25 mouse cellular contexts compared by ENCODE assay signal in the genomic region with DNA sequence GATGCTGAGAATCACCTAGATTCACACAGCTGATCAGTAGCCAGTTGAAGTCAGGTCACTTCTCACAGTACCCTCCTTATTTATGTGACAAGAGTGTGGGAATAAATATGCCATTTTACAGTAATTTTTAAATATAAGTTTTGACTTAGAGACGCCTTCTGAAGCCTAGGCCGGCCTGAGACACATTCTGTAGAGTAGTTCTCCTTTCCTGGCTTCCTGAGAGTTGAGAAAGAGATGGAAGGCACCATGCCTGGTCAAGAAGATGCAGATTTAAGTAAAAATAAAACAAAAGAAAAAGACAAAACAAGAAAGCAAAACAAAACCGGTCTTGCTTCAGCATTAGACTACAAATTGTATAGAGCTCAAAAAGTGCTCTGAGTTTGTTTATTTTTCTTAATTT. TPM values are rescaled to one million over a fixed set of nuclear protein-coding genes. Genes with fewer than 3 reads are reported as not detected.
DNase-seq lines count a peak whose midpoint lies in the region; ATAC-seq and TF ChIP-seq lines count a peak whose summit lies in the region.
"Had no signal": no experiment of that assay in that cellular context is flagged by ENCODE, and none has a peak within 500 bp of the region (broad histone marks: within the 10 kb centered on the region; RNA-seq: fewer than 3 reads in every experiment).

No protein-coding gene starts in this region.

- DNase-seq in layer of hippocampus, adult 2 months (ENCODE audit: low spot score in 2 of 2) = no peak
- no peak for DNase-seq in layer of hippocampus, postnatal 10 days (ENCODE audit: low spot score in 2 of 2)
- no peak for DNase-seq in lung, adult 18-20 months
- no peak for DNase-seq in midbrain, embryonic 14.5 days
- DNase-seq in MN1 (ENCODE audit: low spot score) = no peak
- DNase-seq: adrenal gland, postnatal 14 days; cerebellum, adult 18-20 months; cerebellum, postnatal 14 days; kidney, adult 9 months; kidney, postnatal 10 days; layer of hippocampus, adult 9-11 months; liver; thymus, adult 2 months; thymus, postnatal 4 days had no signal

- H3K4me3 ChIP-seq in layer of hippocampus, adult 2 months = no peak overlapping the region
- H3K4me3 ChIP-seq in lung, embryonic 16.5 days (ENCODE audit: low read length) = no peak overlapping the region
- H3K4me3 ChIP-seq in midbrain, embryonic 14.5 days (replicated peaks; ENCODE audit: low read depth, low read length) = no peak overlapping the region
- H3K4me3 ChIP-seq: erythroblast, embryonic 14.5 days; heart, embryonic 10.5 days; heart, embryonic 15.5 days; hindbrain, embryonic 12.5 days; intestine, embryonic 15.5 days; neural tube, embryonic 13.5 days had no signal

- 73% methylated on average over 3 of the region's 3 CpGs for WGBS in lung, embryonic 16.5 days
- WGBS in midbrain, embryonic 14.5 days = 95% methylated on average over 3 of the region's 3 CpGs

- H3K4me2 ChIP-seq in lung, embryonic 16.5 days (ENCODE audit: low read depth, low read length) = no peak overlapping the region; the same call in 1 of the 2 replicates
- no peak overlapping the region for H3K4me2 ChIP-seq in midbrain, embryonic 14.5 days (ENCODE audit: low read length)
- H3K4me2 ChIP-seq: heart, embryonic 15.5 days; hindbrain, embryonic 12.5 days; intestine, embryonic 15.5 days; midbrain, embryonic 11.5 days; neural tube, embryonic 13.5 days had no signal

- H3K36me3 ChIP-seq in lung, embryonic 16.5 days (ENCODE audit: control insufficient read depth, insufficient read depth, low read length) = no peaks in the 10 kb centered on the region
- no peaks in the 10 kb centered on the region for H3K36me3 ChIP-seq in midbrain, embryonic 14.5 days (ENCODE audit: control insufficient read depth, insufficient read depth, low read length)
- H3K36me3 ChIP-seq: heart, embryonic 10.5 days; heart, embryonic 15.5 days; hindbrain, embryonic 12.5 days; intestine, embryonic 15.5 days; neural tube, embryonic 13.5 days had no signal

- no peaks in the 10 kb centered on the region for H3K27me3 ChIP-seq in lung, embryonic 16.5 days (ENCODE audit: control insufficient read depth, insufficient read depth, low read depth, low read length)
- H3K27me3 ChIP-seq in midbrain, embryonic 14.5 days (ENCODE audit: control insufficient read depth, insufficient read depth, low read length) = no peaks in the 10 kb centered on the region
- H3K27me3 ChIP-seq: heart, embryonic 15.5 days; hindbrain, embryonic 12.5 days; intestine, embryonic 15.5 days; neural tube, embryonic 13.5 days had no signal

- no peak overlapping the region for H3K9ac ChIP-seq in lung, embryonic 16.5 days (ENCODE audit: low read length)
- no peak overlapping the region for H3K9ac ChIP-seq in midbrain, embryonic 14.5 days (replicated peaks; ENCODE audit: low read length)
- H3K9ac ChIP-seq: heart, embryonic 15.5 days; hindbrain, embryonic 12.5 days; intestine, embryonic 15.5 days; neural tube, embryonic 13.5 days had no signal

- H3K27ac ChIP-seq in layer of hippocampus, adult 2 months = peak overlapping the region; percentile 19; the same call in 1 of the 2 replicates
- H3K27ac ChIP-seq in lung, embryonic 16.5 days (ENCODE audit: low read length) = peak overlapping the region; percentile 22; the same call in 1 of the 2 replicates
- no peak overlapping the region for H3K27ac ChIP-seq in midbrain, embryonic 14.5 days (replicated peaks; ENCODE audit: low read depth, low read length)
- H3K27ac ChIP-seq: heart, embryonic 10.5 days; heart, embryonic 15.5 days; hindbrain, embryonic 12.5 days; hindbrain, postnatal 0 days; intestine, embryonic 15.5 days; neural tube, embryonic 13.5 days had no signal

- H3K9me3 ChIP-seq in lung, embryonic 16.5 days (ENCODE audit: control insufficient read depth, low read length) = no peaks in the 10 kb centered on the region
- H3K9me3 ChIP-seq in midbrain, embryonic 14.5 days (ENCODE audit: control insufficient read depth, low read length) = no peaks in the 10 kb centered on the region
- H3K9me3 ChIP-seq: heart, embryonic 10.5 days; heart, embryonic 15.5 days; hindbrain, embryonic 12.5 days; intestine, embryonic 15.5 days; neural tube, embryonic 13.5 days had no signal

- no peak for ATAC-seq in lung, embryonic 16.5 days (ENCODE audit: low read depth)
- peak; percentile 60; the same call in 1 of the 2 replicates for ATAC-seq in megakaryocyte, adult 5-6 weeks (ENCODE audit: poor library complexity, severe bottlenecking)
- ATAC-seq in midbrain, embryonic 14.5 days (ENCODE audit: low FRiP score, low TSS enrichment) = no peak
- ATAC-seq: forebrain, embryonic 16.5 days; hindbrain, postnatal 0 days; intestine, embryonic 15.5 days had no signal

- peaks cover 31% of the 10 kb centered on the region for H3K4me1 ChIP-seq in lung, embryonic 16.5 days (replicated peaks; ENCODE audit: control insufficient read depth, insufficient read depth, low read length)
- no peaks in the 10 kb centered on the region for H3K4me1 ChIP-seq in midbrain, embryonic 14.5 days (ENCODE audit: control insufficient read depth, insufficient read depth, low read length)

- no peak for TF ChIP-seq CTCF in layer of hippocampus, adult 2 months (conservative IDR thresholded peaks at IDR 0.05)

RNA-seq across cellular contexts. Expression of gene Mbnl1, which starts 38.6 kb away (rescaled TPM):
- total RNA-seq in layer of hippocampus, adult 2 months (2021) = 100 to 1,000 TPM; 121 to 127 TPM
- 100 to 1,000 TPM in 1 of 2 experiments, 10 to 100 TPM in 1; 81.9 to 108 TPM for total RNA-seq in layer of hippocampus, postnatal 10 days (2021)
- polyA plus RNA-seq in lung, embryonic 16.5 days (2015; fragmentation: Nextera tagmentation; extraction: Ambion mirVana) = 180 and 188 TPM in 2 replicates
- total RNA-seq in megakaryocyte, adult 5-6 weeks (2015) = 716 and 772 TPM in 2 replicates
- 1,073 and 1,122 TPM in 2 replicates for total RNA-seq in megakaryocyte, adult 5-6 weeks (2017)
- polyA plus RNA-seq in midbrain, embryonic 14.5 days (2014; fragmentation: Nextera tagmentation; extraction: Ambion mirVana) = 58.0 and 66.8 TPM in 2 replicates

Comparison
In these comparisons a context has a peak if more than half of its experiments do, and no peak if none do; other contexts are left out.
1. RNA of gene Mbnl1, which starts 38.6 kb away (total RNA-seq): 716 to 1,122 TPM in megakaryocyte, adult 5-6 weeks; 121 to 127 TPM in layer of hippocampus, adult 2 months and 81.9 to 108 TPM in layer of hippocampus, postnatal 10 days; every median in the first group is over 4 times any median in the second.